Mouse (Mus musculus) hindbrain, embryonic 10.5 days (tissue): ENCODE results near the gene Sugct. TPM values are rescaled to one million over a fixed set of nuclear protein-coding genes. Genes with fewer than 3 reads are reported as not detected.
A peak's percentile ranks its signal among the peaks of the same experiment; 100 is the strongest.

Experiments used
- DNase-seq: peaks from one replicate; pipeline ENCODE4 v3.0.0-alpha.2; 2017; ENCODE audit warnings: low spot score
- H3K27ac ChIP-seq: fragments of 300-500 bp; sonication (generic); 2 replicates; pipeline ENCODE4 v1.5.1; 2016; ENCODE audit warnings: mild to moderate bottlenecking, moderate library complexity
- H3K27me3 ChIP-seq: fragments of 300-500 bp; sonication (generic); 2 replicates; pipeline ENCODE4 v1.6.1; 2016; ENCODE audit warnings: mild to moderate bottlenecking; ENCODE audit not compliant: poor library complexity, insufficient read depth, severe bottlenecking
- H3K36me3 ChIP-seq: fragments of 300-500 bp; sonication (generic); 2 replicates; pipeline ENCODE4 v1.6.1; 2016; ENCODE audit warnings: mild to moderate bottlenecking, moderate library complexity
- H3K4me1 ChIP-seq: fragments of 300-500 bp; sonication (generic); replicated peaks from 2 replicates; pipeline ENCODE4 v1.6.1; 2016; ENCODE audit warnings: mild to moderate bottlenecking
- H3K4me3 ChIP-seq: fragments of 300-500 bp; sonication (generic); 2 replicates; pipeline ENCODE4 v1.5.1; 2016; ENCODE audit warnings: mild to moderate bottlenecking, moderate library complexity
- H3K9me3 ChIP-seq: fragments of 300-500 bp; sonication (generic); 2 replicates; pipeline ENCODE4 v1.6.1; 2016; ENCODE audit warnings: mild to moderate bottlenecking, moderate library complexity
- WGBS: fragments of 180-500 bp; shearing (Covaris S2); methylation state at CpG from one replicate; pipeline ENCODE4 v1.1.7; 2016; 5-methylcytosine and 5-hydroxymethylcytosine counted together
- polyA plus RNA-seq: library from polyadenylated mRNA; unstranded; fragments of >200 nt; fragmentation: Nextera tagmentation; extraction: Ambion mirVana; gene quantifications from 2 replicates; pipeline ENCODE4 v1.2.1, GENCODE M21; 2016

Sugct gene
- polyA plus RNA-seq, 1 experiment from 2014 or later: 3.7 TPM

GRCm38 (mm10) chr13:17691436-17691835 is 3.9 kb downstream of the Sugct start:
- no peak overlapping the region for H3K27ac ChIP-seq
- 67% methylated on average over 1 of the region's 1 CpGs for WGBS
- H3K4me1 ChIP-seq: peaks cover 9% of the 10 kb centered on the region
- no peaks in the 10 kb centered on the region for H3K27me3 ChIP-seq
- H3K4me3 ChIP-seq: no peak overlapping the region
- H3K9me3 ChIP-seq: no peaks in the 10 kb centered on the region
- H3K36me3 ChIP-seq: no peaks in the 10 kb centered on the region
- no peak for DNase-seq

DNA sequence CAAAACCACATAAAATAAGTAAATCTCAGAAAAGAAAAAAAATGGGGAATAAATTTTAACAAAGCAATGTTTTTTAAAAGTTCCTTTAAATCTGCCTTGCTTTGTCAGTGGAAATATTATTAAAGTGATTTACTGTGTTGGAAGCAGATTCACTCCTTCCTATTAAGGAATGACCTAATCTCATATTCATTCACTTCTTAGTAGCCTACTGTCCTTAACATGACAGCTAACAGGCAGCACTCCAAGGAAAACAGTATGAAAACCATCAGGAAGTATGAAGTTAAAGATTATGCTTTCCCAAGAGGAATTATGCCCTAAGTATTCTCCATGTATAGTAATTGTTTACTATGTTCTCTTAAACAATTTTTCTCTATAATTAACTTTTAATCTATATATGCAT is 4.7 kb downstream of the Sugct start:
- Histone ChIP-seq H3K27ac (no peak overlapping the region), H3K4me3 (no peak overlapping the region), H3K27me3 (no peaks in the 10 kb centered on the region), H3K4me1 (0 out of 2 replicates have a peak, but pooled peaks cover 3% of the 10 kb centered on the region), H3K36me3 (no peaks in the 10 kb centered on the region), H3K9me3 (no peaks in the 10 kb centered on the region)
- DNase-seq: no peak

DNA sequence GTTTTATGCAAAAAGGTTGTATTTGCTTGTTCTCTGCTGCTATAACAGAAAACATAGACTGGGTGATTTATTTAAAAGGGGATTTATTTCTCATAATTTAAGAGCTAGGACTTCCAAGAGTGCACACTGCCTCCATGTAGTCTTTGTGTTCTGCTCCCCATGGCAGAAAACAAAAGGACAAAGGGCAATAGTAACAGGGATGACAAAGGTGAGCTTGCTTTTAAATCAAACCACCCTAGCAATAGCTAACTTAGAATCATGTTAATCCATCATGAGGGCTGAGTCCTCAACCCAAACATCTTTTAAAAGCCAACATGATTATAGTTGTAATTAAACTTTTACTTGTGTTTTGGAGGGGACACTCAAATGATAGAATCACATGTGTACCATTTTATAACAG is 5.9 kb downstream of the Sugct start:
- Histone ChIP-seq H3K9me3 (no peaks in the 10 kb centered on the region), H3K4me1 (0 out of 2 replicates have a peak, but pooled peaks cover 2% of the 10 kb centered on the region)
- no peak for DNase-seq

GRCm38 (mm10) chr13:17671122-17671521 is 24.2 kb downstream of the Sugct start:
- H3K27ac ChIP-seq: no peak overlapping the region
- H3K36me3 ChIP-seq: no peaks in the 10 kb centered on the region
- H3K27me3 ChIP-seq: no peaks in the 10 kb centered on the region
- DNase-seq: no peak
- 74% methylated on average over 1 of the region's 1 CpGs for WGBS
- no peaks in the 10 kb centered on the region for H3K4me1 ChIP-seq
- H3K4me3 ChIP-seq: no peak overlapping the region
- no peaks in the 10 kb centered on the region for H3K9me3 ChIP-seq

More for the DNA sequence above, 5.9 kb downstream of the Sugct start:
- H3K27ac ChIP-seq: no peak overlapping the region
- no peak overlapping the region for H3K4me3 ChIP-seq
- no peaks in the 10 kb centered on the region for H3K27me3 ChIP-seq
- H3K36me3 ChIP-seq: no peaks in the 10 kb centered on the region

DNA sequence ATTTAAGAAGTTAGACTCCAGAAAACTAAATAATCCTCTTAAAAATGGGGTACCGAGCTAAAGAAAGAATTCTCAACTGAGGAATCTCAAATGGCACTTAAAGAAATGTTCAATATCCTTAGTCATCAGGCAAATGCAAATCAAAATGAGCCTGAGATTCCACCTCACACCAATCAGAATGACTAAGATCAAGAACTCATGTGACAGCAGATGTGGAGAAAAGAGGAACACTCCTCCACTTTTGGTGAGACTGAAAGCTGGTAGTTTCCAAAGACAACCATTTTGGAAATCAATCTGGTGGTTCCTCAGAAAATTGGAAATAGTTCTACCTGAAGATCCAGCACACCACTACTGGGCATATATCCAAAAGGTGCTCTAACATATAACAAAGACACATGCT is 28.0 kb downstream of the Sugct start:
- H3K4me1 ChIP-seq: no peaks in the 10 kb centered on the region
- H3K4me3 ChIP-seq: no peak overlapping the region
- H3K27me3 ChIP-seq: no peaks in the 10 kb centered on the region
- DNase-seq: no peak
- H3K27ac ChIP-seq: no peak overlapping the region
- no peaks in the 10 kb centered on the region for H3K9me3 ChIP-seq
- H3K36me3 ChIP-seq: no peaks in the 10 kb centered on the region
- WGBS: 94% methylated on average over 1 of the region's 1 CpGs

DNA sequence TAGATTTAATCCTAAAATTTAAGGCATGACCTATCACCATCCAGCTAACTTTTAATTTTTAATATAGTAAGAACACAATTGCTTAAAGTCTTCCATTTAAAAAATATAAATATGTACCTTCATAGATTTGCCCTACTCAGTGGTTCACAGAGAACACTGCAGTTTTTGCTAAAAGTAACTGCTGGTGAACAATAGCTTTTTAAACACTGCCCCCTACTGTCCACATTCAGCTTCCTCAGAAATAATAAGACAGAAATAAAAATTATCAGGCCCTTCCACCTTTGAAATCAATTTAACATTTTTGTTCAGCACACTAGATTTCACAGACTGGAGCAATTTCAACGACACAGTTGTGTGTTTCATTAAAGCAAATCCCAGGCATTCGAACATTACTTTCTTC is 53.1 kb downstream of the Sugct start:
- WGBS: 56% methylated on average over 2 of the region's 2 CpGs
- Histone ChIP-seq H3K27ac (no peak overlapping the region), H3K27me3 (no peaks in the 10 kb centered on the region), H3K4me1 (no peaks in the 10 kb centered on the region), H3K9me3 (no peaks in the 10 kb centered on the region), H3K36me3 (no peaks in the 10 kb centered on the region), H3K4me3 (no peak overlapping the region)
- DNase-seq: no peak

DNA sequence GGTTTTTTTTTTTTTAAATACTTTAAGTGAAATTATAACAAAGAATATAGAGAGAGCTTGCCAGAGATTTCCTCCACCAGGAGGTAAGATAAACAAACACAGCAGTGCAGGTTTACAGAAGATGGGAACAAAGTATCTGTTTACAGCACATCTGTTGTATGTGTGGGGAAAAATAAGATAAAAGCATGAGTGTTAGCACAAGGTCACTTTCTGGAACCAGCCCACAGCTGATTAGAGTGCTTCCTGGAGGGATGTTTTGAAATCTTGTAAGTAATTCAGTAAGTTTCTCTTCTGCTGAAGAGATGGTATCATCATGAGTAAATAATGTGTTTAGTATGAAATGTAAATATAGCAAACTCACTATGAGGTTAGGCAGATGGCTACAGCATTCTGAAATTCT is 57.3 kb downstream of the Sugct start:
- Histone ChIP-seq H3K9me3 (no peaks in the 10 kb centered on the region), H3K4me1 (no peaks in the 10 kb centered on the region), H3K27me3 (no peaks in the 10 kb centered on the region), H3K27ac (no peak overlapping the region), H3K4me3 (no peak overlapping the region), H3K36me3 (no peaks in the 10 kb centered on the region)
- no peak for DNase-seq

GRCm38 (mm10) chr13:17627108-17627507 is 68.2 kb downstream of the Sugct start:
- Histone ChIP-seq H3K27ac (no peak overlapping the region), H3K27me3 (no peaks in the 10 kb centered on the region), H3K9me3 (no peaks in the 10 kb centered on the region), H3K4me3 (no peak overlapping the region), H3K36me3 (no peaks in the 10 kb centered on the region), H3K4me1 (no peaks in the 10 kb centered on the region)
- no peak for DNase-seq
- WGBS: 92% methylated on average over 5 of the region's 5 CpGs

- no peak overlapping the region for H3K4me3 ChIP-seq
- no peak for DNase-seq
- H3K27ac ChIP-seq: no peak overlapping the region
- H3K36me3 ChIP-seq: no peaks in the 10 kb centered on the region
- no peaks in the 10 kb centered on the region for H3K4me1 ChIP-seq
- no peaks in the 10 kb centered on the region for H3K9me3 ChIP-seq
- H3K27me3 ChIP-seq: no peaks in the 10 kb centered on the region
These were observed 70.4 kb downstream of the Sugct start for GRCm38 (mm10) chr13:17624976-17625375.

DNA sequence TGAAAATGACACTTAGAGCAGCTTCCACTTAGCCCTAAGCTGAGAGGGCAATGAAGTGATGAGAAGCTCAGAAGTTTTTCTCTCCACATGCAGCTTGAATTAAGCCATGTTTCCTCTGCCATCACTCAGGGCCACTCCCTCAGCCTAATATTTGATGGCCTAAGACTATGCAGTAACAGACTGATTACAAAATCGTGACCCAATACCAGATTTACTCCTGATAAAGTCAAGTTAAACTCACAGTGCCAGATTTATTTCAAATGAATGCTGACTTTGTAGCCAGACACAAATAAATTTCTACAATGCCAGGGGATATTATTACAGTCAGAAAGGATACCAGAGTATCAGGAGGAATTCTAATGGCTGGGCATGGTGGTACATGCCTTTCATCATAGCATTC is 89.1 kb downstream of the Sugct start:
- Histone ChIP-seq H3K27me3 (no peaks in the 10 kb centered on the region), H3K27ac (no peak overlapping the region), H3K9me3 (no peaks in the 10 kb centered on the region), H3K4me1 (no peaks in the 10 kb centered on the region), H3K36me3 (no peaks in the 10 kb centered on the region), H3K4me3 (no peak overlapping the region)
- DNase-seq: no peak
- WGBS: 87% methylated on average over 1 of the region's 1 CpGs

DNA sequence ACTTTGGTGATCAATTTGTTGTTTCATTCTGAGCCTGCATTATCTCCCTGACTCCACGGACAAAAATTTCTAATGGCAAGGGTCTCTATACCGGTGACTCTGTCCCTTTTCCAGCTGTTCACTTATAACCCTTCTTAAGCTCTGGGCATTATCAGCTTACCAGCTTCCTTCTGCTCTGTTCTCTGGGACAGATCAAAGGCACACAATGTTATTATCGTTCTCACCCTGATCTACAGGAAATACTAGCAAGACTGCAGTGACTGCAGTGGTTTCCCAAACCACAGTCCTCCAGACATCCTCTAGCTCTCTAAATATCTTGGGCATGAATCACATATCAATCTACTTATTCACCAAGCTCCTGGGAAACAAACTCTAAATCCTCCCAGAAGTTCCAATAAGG is 90.7 kb downstream of the Sugct start:
- H3K36me3 ChIP-seq: no peaks in the 10 kb centered on the region
- WGBS: 78% methylated on average over 3 of the region's 3 CpGs
- H3K27me3 ChIP-seq: no peaks in the 10 kb centered on the region
- H3K4me3 ChIP-seq: no peak overlapping the region
- H3K27ac ChIP-seq: no peak overlapping the region
- no peaks in the 10 kb centered on the region for H3K4me1 ChIP-seq
- DNase-seq: no peak
- H3K9me3 ChIP-seq: no peaks in the 10 kb centered on the region

- 92% methylated on average over 5 of the region's 5 CpGs for WGBS
- Histone ChIP-seq H3K9me3 (no peaks in the 10 kb centered on the region), H3K27ac (no peak overlapping the region), H3K4me3 (no peak overlapping the region), H3K36me3 (no peaks in the 10 kb centered on the region), H3K4me1 (no peaks in the 10 kb centered on the region), H3K27me3 (no peaks in the 10 kb centered on the region)
- no peak for DNase-seq
These were observed 91.6 kb downstream of the Sugct start for GRCm38 (mm10) chr13:17603756-17604155.

DNA sequence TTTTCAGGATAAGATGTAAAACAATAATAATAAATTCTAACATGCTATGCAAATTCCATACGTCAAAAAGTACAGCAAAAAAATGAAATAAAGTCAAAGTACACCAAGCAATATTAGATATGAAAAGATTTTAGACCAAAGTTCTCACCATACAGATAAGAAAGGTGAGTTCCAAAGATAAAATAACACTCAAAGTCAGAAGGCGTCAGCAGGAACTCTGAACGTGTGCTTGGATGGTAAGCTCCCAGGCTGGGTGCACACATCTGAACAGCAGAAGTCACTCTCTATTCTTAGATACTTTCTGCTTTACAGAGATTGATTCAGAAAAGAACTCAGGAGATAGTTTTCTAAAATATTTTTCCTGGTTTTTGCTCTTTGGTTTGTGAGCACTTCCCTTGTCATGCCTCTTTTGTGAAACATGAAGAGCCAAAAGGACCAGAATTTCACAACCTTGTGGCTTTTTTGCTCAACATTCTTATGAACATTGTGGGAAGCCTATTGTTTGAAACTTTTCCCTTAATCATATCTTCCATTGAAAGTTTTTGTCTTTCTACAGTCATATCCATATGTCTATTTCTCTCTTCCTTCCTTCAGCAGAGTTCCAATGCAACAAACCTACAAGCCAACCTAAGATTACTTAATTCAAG is 110.0 kb downstream of the Sugct start:
- H3K9me3 ChIP-seq: no peaks in the 10 kb centered on the region
- WGBS: 54% methylated on average over 3 of the region's 3 CpGs

GRCm38 (mm10) chr13:17584804-17585203 is 110.5 kb downstream of the Sugct start:
- no peak overlapping the region for H3K27ac ChIP-seq
- H3K4me1 ChIP-seq: no peaks in the 10 kb centered on the region
- H3K9me3 ChIP-seq: no peaks in the 10 kb centered on the region
- H3K4me3 ChIP-seq: no peak overlapping the region
- DNase-seq: peak; percentile 15
- no peaks in the 10 kb centered on the region for H3K36me3 ChIP-seq
- H3K27me3 ChIP-seq: no peaks in the 10 kb centered on the region

More for the DNA sequence above, 110.0 kb downstream of the Sugct start:
- no peak overlapping the region for H3K4me3 ChIP-seq
- no peaks in the 10 kb centered on the region for H3K27me3 ChIP-seq
- H3K4me1 ChIP-seq: no peaks in the 10 kb centered on the region
- no peak overlapping the region for H3K27ac ChIP-seq
- no peaks in the 10 kb centered on the region for H3K36me3 ChIP-seq
- DNase-seq: no peak
